Mouse (Mus musculus): ENCODE data around the gene Pam. TPM values are rescaled to one million over a fixed set of nuclear protein-coding genes. Genes with fewer than 3 reads are reported as not detected.

Gene Pam
- total RNA-seq, 2 experiments from 2014 or later: 672 to 774 TPM

GRCm38 (mm10) chr1:98080431-98080830 lies 15.0 kb downstream of the Pam start:
- DNase-seq: no peak

- peak; percentile 45 to 61 for DNase-seq
These were observed 15.8 kb downstream of the Pam start for GRCm38 (mm10) chr1:98079640-98080039.

- no peak for DNase-seq
These were observed 16.7 kb downstream of the Pam start for GRCm38 (mm10) chr1:98078735-98079134.

- no peak for DNase-seq
These were observed 21.6 kb downstream of the Pam start for GRCm38 (mm10) chr1:98073826-98074225.

- DNase-seq: no peak
These were observed 22.3 kb downstream of the Pam start for GRCm38 (mm10) chr1:98073127-98073526.

GRCm38 (mm10) chr1:98072045-98072444 lies 23.4 kb downstream of the Pam start:
- no peak for DNase-seq

- no peak for DNase-seq
These were observed 24.0 kb downstream of the Pam start for GRCm38 (mm10) chr1:98071436-98071835.

GRCm38 (mm10) chr1:98070743-98071325 lies 24.6 kb downstream of the Pam start:
- peak; percentile 31 to 41 for DNase-seq

GRCm38 (mm10) chr1:98068177-98068576 lies 27.3 kb downstream of the Pam start:
- DNase-seq: no peak

GRCm38 (mm10) chr1:98062074-98062473 lies 33.4 kb downstream of the Pam start:
- DNase-seq: no peak

GRCm38 (mm10) chr1:98059401-98059800 lies 36.0 kb downstream of the Pam start:
- DNase-seq: no peak

- no peak for DNase-seq
These were observed 38.2 kb downstream of the Pam start for GRCm38 (mm10) chr1:98056996-98057945.

GRCm38 (mm10) chr1:98056277-98056676 lies 39.2 kb downstream of the Pam start:
- peak in 1 of 2 experiments; percentile 22 for DNase-seq

- DNase-seq: no peak
These were observed 39.9 kb downstream of the Pam start for GRCm38 (mm10) chr1:98055591-98055990.

- no peak for DNase-seq
These were observed 41.5 kb downstream of the Pam start for GRCm38 (mm10) chr1:98053994-98054393.

- no peak for DNase-seq
These were observed 42.0 kb downstream of the Pam start for GRCm38 (mm10) chr1:98053447-98053846.

GRCm38 (mm10) chr1:98052775-98053174 lies 42.7 kb downstream of the Pam start:
- DNase-seq: no peak

GRCm38 (mm10) chr1:98051039-98051438 lies 44.4 kb downstream of the Pam start:
- DNase-seq: no peak

GRCm38 (mm10) chr1:98049756-98050155 lies 45.7 kb downstream of the Pam start:
- DNase-seq: no peak

GRCm38 (mm10) chr1:98048218-98048801 lies 47.1 kb downstream of the Pam start:
- DNase-seq: no peak

GRCm38 (mm10) chr1:98047284-98048217 lies 47.9 kb downstream of the Pam start:
- no peak for DNase-seq

- DNase-seq: no peak
These were observed 53.0 kb downstream of the Pam start for GRCm38 (mm10) chr1:98042425-98042824.

Measured in heart, adult 18-20 months (tissue).